ENCODE assay signal across 7 mouse cellular contexts in the genomic region with DNA sequence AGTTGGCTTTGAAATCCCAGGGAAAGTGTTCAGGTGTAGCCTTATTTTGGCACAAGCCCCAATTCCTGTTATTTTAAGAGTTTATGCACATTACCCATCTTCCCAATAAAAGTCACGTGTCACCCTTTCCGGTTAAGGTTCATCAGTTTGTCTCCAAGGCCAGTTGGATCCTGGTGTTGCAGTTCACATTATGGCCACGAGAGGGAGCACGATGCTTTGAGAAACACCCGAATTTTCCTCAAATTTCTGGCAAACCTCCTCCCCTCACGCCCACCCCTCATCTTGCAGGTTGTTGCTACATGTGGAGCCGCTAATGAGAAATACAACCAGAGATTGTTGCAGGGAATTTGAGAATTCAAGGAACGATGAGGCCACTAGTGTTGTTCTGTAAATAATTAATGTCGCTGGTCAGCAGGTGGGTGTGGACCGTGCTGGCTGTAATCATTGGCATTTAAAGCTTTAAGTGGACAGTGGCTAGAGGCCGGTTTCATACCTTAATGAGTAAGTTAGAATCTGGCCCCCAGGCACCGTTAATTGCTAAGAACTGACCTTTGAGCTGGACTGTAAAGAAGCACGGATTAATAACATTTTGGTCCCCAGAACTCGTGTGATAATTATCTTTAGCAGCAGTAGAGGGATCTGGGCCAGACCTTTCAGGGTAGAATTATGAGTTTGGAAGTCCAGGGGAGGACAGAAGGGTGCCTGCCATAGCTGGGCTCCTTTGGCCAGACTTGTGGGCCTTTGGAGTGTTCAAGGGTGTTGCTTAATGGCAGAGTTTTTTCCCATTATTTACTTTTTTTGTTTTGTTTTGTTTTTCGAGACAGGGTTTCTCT. TPM values are rescaled to one million over a fixed set of nuclear protein-coding genes. Genes with fewer than 3 reads are reported as not detected.
DNase-seq lines count a peak whose midpoint lies in the region; ATAC-seq and TF ChIP-seq lines count a peak whose summit lies in the region.

No protein-coding gene starts in this region.

- no peaks in the 10 kb centered on the region for H3K9me3 ChIP-seq in intestine, embryonic 15.5 days
- H3K9me3 ChIP-seq in midbrain, embryonic 10.5 days (replicated peaks) = no peaks in the 10 kb centered on the region

- no peak for TF ChIP-seq POLR2A in small intestine, adult 2 months (IDR thresholded peaks at IDR 0.05; ENCODE audit: low read depth, low read length)

- 18% methylated on average over 15 of the region's 15 CpGs for WGBS in intestine, embryonic 15.5 days
- WGBS in midbrain, embryonic 10.5 days = 26% methylated on average over 15 of the region's 15 CpGs
- 9% methylated on average over 15 of the region's 15 CpGs for WGBS in small intestine, adult 2 months

- ATAC-seq in intestine, embryonic 15.5 days = no peak

- H3K4me1 ChIP-seq in intestine, embryonic 15.5 days (replicated peaks) = peaks cover 9% of the 10 kb centered on the region; the same call in 1 of the 2 replicates
- H3K4me1 ChIP-seq in midbrain, embryonic 10.5 days = peaks cover 11% of the 10 kb centered on the region; the same call in 1 of the 2 replicates
- peaks cover 2% of the 10 kb centered on the region; the same call in 1 of the 2 replicates for H3K4me1 ChIP-seq in small intestine, adult 2 months (ENCODE audit: control insufficient read depth, insufficient read depth, insufficient read length, low read length)

- no peak overlapping the region for H3K9ac ChIP-seq in intestine, embryonic 15.5 days

- no peak overlapping the region for H3K27ac ChIP-seq in intestine, embryonic 15.5 days
- no peak overlapping the region for H3K27ac ChIP-seq in midbrain, embryonic 10.5 days (replicated peaks)
- no peak overlapping the region for H3K27ac ChIP-seq in small intestine, adult 2 months (ENCODE audit: insufficient read depth, low read depth, low read length)

- no peaks in the 10 kb centered on the region for H3K36me3 ChIP-seq in intestine, embryonic 15.5 days
- H3K36me3 ChIP-seq in midbrain, embryonic 10.5 days = no peaks in the 10 kb centered on the region
- H3K36me3 ChIP-seq in small intestine, adult 2 months (ENCODE audit: control insufficient read depth, insufficient read depth, low read length) = no peaks in the 10 kb centered on the region

- DNase-seq in adipocyte (ENCODE audit: low spot score) = peak; percentile 84
- peak; percentile 93 for DNase-seq in embryo, embryonic 10 days (ENCODE audit: low spot score)
- peak; percentile 75 for DNase-seq in gastrocnemius, postnatal 10 days
- peak; percentile 67 to 72 for DNase-seq in left cerebral cortex, postnatal 25 days (ENCODE audit: low spot score in 2 of 2)
- DNase-seq in midbrain, embryonic 10.5 days (ENCODE audit: low spot score) = peak; percentile 82

- intact Hi-C loops in left cerebral cortex, postnatal 25 days (cut with DNase I) = loop anchor here (1.0 to 10.0 kb wide), 3 partner anchors 315 to 652 kb away; no protein-coding TSS in a partner anchor

- peak; percentile 99; the same call in 1 of the 2 replicates for TF ChIP-seq CTCF in small intestine, adult 2 months (IDR thresholded peaks at IDR 0.05; ENCODE audit: extremely low read depth, insufficient read length, insufficient replicate concordance, low read depth, low read length)

- H3K4me2 ChIP-seq in intestine, embryonic 15.5 days (replicated peaks) = peak overlapping the region; percentile 43

- no peak overlapping the region for H3K4me3 ChIP-seq in intestine, embryonic 15.5 days (replicated peaks)
- H3K4me3 ChIP-seq in midbrain, embryonic 10.5 days = no peak overlapping the region
- no peak overlapping the region for H3K4me3 ChIP-seq in small intestine, adult 2 months (ENCODE audit: low read depth, low read length)

- no peaks in the 10 kb centered on the region for H3K27me3 ChIP-seq in intestine, embryonic 15.5 days (replicated peaks)
- peaks cover 16% of the 10 kb centered on the region for H3K27me3 ChIP-seq in midbrain, embryonic 10.5 days (ENCODE audit: low read depth, poor library complexity, severe bottlenecking)
- H3K27me3 ChIP-seq in small intestine, adult 2 months (ENCODE audit: control insufficient read depth, insufficient read depth, low read length) = no peaks in the 10 kb centered on the region

RNA-seq across cellular contexts. Expression of a gene that starts 49.2 kb away (rescaled TPM):
- 10 to 100 TPM; 57.9 to 61.7 TPM for total RNA-seq in gastrocnemius, postnatal 10 days (2021)
- 14.6 and 17.2 TPM in 2 replicates for polyA plus RNA-seq in intestine, embryonic 15.5 days (2015; fragmentation: Nextera tagmentation; extraction: Ambion mirVana)
- 10 to 100 TPM; 71.3 to 80.3 TPM for total RNA-seq in left cerebral cortex, postnatal 25 days (2021)
- polyA plus RNA-seq in midbrain, embryonic 10.5 days (2016; fragmentation: Nextera tagmentation; extraction: Ambion mirVana) = 22.7 and 23.0 TPM in 2 replicates
- polyA plus RNA-seq in small intestine, adult 2 months (2012; rRNA removed) = 4.5 and 8.3 TPM in 2 replicates
